Mouse (Mus musculus) olfactory bulb, adult 2 months (tissue): Measurements from ENCODE around the gene Mtm1.

Experiments
- CTCF ChIP-seq: fragments of 200-500 bp; IDR thresholded peaks from 2 replicates; pipeline ENCODE4 v1.5.1; 2012; ENCODE audit warnings: low read depth, mild to moderate bottlenecking, low read length, moderate library complexity; ENCODE audit not compliant: insufficient read depth
- POLR2A ChIP-seq: fragments of 200-500 bp; IDR thresholded peaks from 2 replicates; pipeline ENCODE4 v1.6.1; 2012; ENCODE audit warnings: mild to moderate bottlenecking, low read depth, low read length, moderate library complexity; ENCODE audit not compliant: insufficient read depth

DNA sequence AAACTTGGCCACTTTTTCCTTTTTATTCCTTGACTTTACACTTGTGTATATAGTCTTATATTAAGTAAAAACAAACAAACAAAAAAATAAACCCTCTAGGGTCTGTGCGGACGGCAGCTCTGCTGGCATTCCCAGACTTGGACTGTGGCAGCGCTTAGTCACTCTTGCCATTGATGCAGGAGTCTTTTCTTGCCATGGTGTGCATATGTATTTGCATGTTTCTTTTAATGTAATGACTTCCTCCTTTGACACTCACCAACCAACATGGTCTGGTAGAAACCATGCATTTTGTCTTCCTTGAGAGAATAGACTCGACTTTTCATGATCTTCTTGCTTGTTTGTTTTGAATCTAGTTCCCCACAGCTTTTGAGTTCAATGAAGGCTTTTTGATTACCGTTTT is 91.6 kb downstream of the Mtm1 start:
- TF ChIP-seq POLR2A (no peak), CTCF (no peak)
